Mouse (Mus musculus): ENCODE measurements around the gene Gm20425. TPM values are rescaled to one million over a fixed set of nuclear protein-coding genes. Genes with fewer than 3 reads are reported as not detected.

Gene Gm20425
- polyA plus RNA-seq, 1 experiment from 2014 or later, result 2.2 TPM

DNA sequence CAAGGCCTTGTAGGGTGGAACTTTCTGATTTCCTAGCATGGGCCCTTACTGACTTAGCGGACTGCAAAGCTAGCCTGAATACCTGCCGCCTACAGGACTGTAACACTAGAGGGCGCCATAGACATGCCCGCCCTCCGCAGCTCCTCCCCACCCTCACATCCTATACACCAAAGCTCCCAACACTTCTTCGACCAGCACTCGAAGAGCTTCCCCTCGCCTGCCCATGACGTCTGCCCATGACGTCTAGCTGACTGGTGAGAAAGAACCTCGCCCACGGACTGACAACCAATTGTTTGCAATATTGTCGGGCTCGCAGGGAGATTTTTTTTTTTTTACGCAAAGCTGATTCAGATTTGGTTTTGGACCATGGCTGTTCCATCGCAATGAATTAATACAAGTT, 22.3 kb downstream of the Gm20425 start:
- peak; percentile 56 for ATAC-seq
- peak overlapping the region; percentile 55 for H3K4me2 ChIP-seq (ENCODE audit: low read length)
- H3K36me3 ChIP-seq (ENCODE audit: control insufficient read depth, insufficient read depth, low read length), result no peaks in the 10 kb centered on the region
- no peaks in the 10 kb centered on the region for H3K4me1 ChIP-seq (ENCODE audit: control insufficient read depth, insufficient read depth, low read length)
- H3K27me3 ChIP-seq (ENCODE audit: control insufficient read depth, insufficient read depth, low read depth, low read length), result no peaks in the 10 kb centered on the region
- H3K9me3 ChIP-seq (replicated peaks; ENCODE audit: control insufficient read depth, low read length, poor library complexity, severe bottlenecking), result no peaks in the 10 kb centered on the region
- no peak overlapping the region for H3K27ac ChIP-seq (ENCODE audit: low read length)
- 8% methylated on average over 16 of the region's 16 CpGs for WGBS
- H3K9ac ChIP-seq (ENCODE audit: low read depth, low read length), result no peak overlapping the region
- H3K4me3 ChIP-seq (ENCODE audit: low read depth, low read length), result peak overlapping the region; percentile 9; the same call in 1 of the 2 replicates

DNA sequence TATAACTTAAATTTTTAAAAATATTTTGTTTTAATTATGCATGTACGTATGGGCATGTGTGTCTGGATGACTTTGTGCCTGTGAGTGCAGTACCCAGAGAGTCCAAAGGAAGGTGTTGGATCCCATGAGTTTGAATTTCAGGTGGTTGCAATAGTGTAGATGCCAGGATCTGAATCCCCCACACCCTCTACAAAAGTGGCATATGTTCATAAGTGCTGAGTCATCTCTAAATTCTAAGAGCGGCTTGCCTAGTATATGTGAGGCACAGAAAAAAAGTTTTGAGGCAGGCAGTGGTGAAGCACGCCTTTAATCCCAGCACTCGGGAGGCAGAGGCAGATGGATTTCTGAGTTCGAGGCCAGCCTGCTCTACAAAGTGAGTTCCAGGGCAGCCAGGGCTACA, 24.3 kb downstream of the Gm20425 start:
- Histone ChIP-seq H3K27me3 (ENCODE audit: control insufficient read depth, insufficient read depth, low read depth, low read length) (no peaks in the 10 kb centered on the region), H3K9ac (ENCODE audit: low read depth, low read length) (no peak overlapping the region), H3K4me3 (ENCODE audit: low read depth, low read length) (no peak overlapping the region), H3K36me3 (ENCODE audit: control insufficient read depth, insufficient read depth, low read length) (no peaks in the 10 kb centered on the region), H3K9me3 (replicated peaks; ENCODE audit: control insufficient read depth, low read length, poor library complexity, severe bottlenecking) (no peaks in the 10 kb centered on the region), H3K27ac (ENCODE audit: low read length) (no peak overlapping the region), H3K4me1 (ENCODE audit: control insufficient read depth, insufficient read depth, low read length) (peaks cover 3% of the 10 kb centered on the region; the same call in 1 of the 2 replicates), H3K4me2 (ENCODE audit: low read length) (no peak overlapping the region)
- WGBS, result 94% methylated on average over 5 of the region's 5 CpGs
- no peak for ATAC-seq

DNA sequence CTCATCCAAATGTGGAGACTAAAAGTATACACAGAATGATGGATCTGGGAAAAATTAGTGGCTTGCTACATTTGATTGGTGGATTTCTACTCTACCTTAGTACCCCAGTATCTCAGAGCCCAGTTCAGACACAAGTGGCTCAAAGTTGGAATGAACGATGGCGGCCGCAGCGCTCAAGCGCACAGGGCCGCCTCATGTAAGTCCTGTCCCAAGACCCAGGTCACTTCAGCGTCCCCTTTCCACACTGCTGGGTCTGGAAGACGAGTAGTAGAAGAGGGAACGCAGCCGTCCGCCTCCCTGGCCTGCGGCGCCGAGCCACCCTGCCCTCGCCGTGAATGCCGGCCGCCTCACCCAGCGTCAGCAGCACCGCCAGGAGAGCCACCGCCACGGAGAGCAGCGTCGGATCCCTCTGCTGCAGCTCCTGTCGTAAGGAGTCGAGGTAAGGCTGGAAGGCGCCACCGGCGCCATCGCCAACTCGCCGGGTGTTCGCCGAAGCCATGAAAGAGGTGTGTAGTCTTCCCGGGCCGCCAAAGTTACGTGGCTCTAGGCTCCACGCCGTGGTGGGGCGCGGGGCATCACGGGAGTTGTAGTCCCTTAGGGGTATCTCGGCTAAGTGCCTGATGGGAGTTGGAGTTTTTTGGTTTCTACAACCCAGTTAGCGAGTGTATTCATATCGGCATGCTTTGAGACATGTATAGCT, 28.4 kb downstream of the Gm20425 start, which contains the start of gene Srprb:
Gene Srprb (minus strand): TSS at position 577 of the 700 bp plus-strand sequence.
- Histone ChIP-seq H3K27ac (ENCODE audit: low read length) (peak within 1 kb of the TSS; percentile 82), H3K9me3 (replicated peaks; ENCODE audit: control insufficient read depth, low read length, poor library complexity, severe bottlenecking) (no peaks in the 10 kb centered on the region), H3K4me1 (ENCODE audit: control insufficient read depth, insufficient read depth, low read length) (peaks cover 3% of the 10 kb centered on the region; the same call in 1 of the 2 replicates), H3K27me3 (ENCODE audit: control insufficient read depth, insufficient read depth, low read depth, low read length) (no peaks in the 10 kb centered on the region), H3K4me3 (ENCODE audit: low read depth, low read length) (peak within 1 kb of the TSS; percentile 81), H3K36me3 (ENCODE audit: control insufficient read depth, insufficient read depth, low read length) (peaks cover 10% of the 10 kb centered on the region), H3K9ac (ENCODE audit: low read depth, low read length) (peak within 1 kb of the TSS; percentile 76), H3K4me2 (ENCODE audit: low read length) (peak within 1 kb of the TSS; percentile 58)
- peak; percentile 98 for ATAC-seq
- WGBS, result under 1% methylated on average over 45 of the region's 45 CpGs

DNA sequence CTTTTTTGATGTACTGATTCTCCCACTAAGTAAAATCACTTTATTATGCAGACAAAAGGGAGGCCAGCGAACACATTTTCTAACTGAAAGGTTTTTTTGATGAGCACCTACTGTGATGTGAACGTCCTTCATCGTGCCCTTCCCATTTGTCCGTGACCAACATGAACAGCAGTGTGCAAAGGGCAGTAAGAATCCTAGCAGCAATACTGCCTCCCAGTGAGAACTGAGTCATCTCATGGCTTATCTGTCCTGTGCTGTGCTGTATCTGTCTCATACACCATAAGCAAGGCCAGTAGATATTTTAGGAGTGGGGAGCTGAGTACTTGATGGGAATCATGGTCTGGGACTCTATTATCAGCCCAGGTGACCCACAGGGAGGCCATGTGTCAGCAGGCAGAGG, 41.7 kb downstream of the Gm20425 start:
- H3K9ac ChIP-seq (ENCODE audit: low read depth, low read length), result no peak overlapping the region
- H3K4me1 ChIP-seq (ENCODE audit: control insufficient read depth, insufficient read depth, low read length), result no peaks in the 10 kb centered on the region
- H3K27ac ChIP-seq (ENCODE audit: low read length), result no peak overlapping the region
- WGBS, result 81% methylated on average over 4 of the region's 4 CpGs
- H3K9me3 ChIP-seq (replicated peaks; ENCODE audit: control insufficient read depth, low read length, poor library complexity, severe bottlenecking), result no peaks in the 10 kb centered on the region
- peaks cover 14% of the 10 kb centered on the region for H3K36me3 ChIP-seq (ENCODE audit: control insufficient read depth, insufficient read depth, low read length)
- peak; percentile 25; the same call in 1 of the 2 replicates for ATAC-seq
- no peak overlapping the region for H3K4me3 ChIP-seq (ENCODE audit: low read depth, low read length)
- H3K4me2 ChIP-seq (ENCODE audit: low read length), result no peak overlapping the region
- H3K27me3 ChIP-seq (ENCODE audit: control insufficient read depth, insufficient read depth, low read depth, low read length), result no peaks in the 10 kb centered on the region

DNA sequence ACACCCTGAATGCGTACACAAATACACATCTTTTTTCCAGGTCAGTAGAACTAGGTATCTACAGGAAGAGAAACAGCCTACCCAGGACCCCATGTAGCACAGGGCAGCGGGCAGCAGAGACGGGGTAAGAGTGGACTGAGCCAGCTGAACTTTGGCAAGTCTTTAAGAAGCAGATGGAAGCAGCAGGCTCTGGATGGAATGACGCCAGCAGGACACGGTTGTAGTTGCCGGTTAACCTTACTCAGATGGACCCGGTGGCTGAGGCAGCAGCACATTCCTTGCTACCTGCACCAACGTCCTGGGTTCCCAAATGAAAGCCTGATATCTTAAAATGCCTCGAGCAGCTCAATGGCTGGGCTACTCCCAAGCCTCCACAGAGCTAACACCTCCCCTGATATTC, 43.4 kb downstream of the Gm20425 start:
- no peak overlapping the region for H3K4me2 ChIP-seq (ENCODE audit: low read length)
- no peak overlapping the region for H3K4me3 ChIP-seq (ENCODE audit: low read depth, low read length)
- no peak overlapping the region; the same call in 1 of the 2 replicates for H3K27ac ChIP-seq (ENCODE audit: low read length)
- H3K9me3 ChIP-seq (replicated peaks; ENCODE audit: control insufficient read depth, low read length, poor library complexity, severe bottlenecking), result no peaks in the 10 kb centered on the region
- no peaks in the 10 kb centered on the region for H3K4me1 ChIP-seq (ENCODE audit: control insufficient read depth, insufficient read depth, low read length)
- H3K9ac ChIP-seq (ENCODE audit: low read depth, low read length), result no peak overlapping the region
- no peaks in the 10 kb centered on the region for H3K27me3 ChIP-seq (ENCODE audit: control insufficient read depth, insufficient read depth, low read depth, low read length)
- 69% methylated on average over 9 of the region's 9 CpGs for WGBS
- peaks cover 17% of the 10 kb centered on the region for H3K36me3 ChIP-seq (ENCODE audit: control insufficient read depth, insufficient read depth, low read length)
- no peak for ATAC-seq

DNA sequence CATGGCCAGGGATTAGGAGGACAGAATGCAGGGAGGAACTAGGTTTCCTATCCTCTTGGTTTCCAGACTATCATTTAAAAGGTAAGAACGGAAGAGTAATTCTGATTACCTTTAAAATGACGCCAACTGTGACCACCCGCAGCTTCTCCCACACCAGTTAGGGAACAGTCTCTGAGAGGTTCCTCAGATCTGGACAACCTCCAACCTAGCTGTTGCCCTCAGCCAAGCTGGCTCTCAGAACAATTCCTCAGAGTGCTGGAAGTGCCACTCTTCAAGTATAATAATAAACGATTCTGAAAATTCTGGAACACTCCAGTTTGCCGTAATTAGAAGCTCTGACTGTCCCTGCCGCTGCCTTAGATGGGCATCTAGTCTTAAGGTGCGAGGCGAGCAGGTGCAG, 44.2 kb downstream of the Gm20425 start:
- Histone ChIP-seq H3K9ac (ENCODE audit: low read depth, low read length) (no peak overlapping the region), H3K4me2 (ENCODE audit: low read length) (no peak overlapping the region), H3K4me1 (ENCODE audit: control insufficient read depth, insufficient read depth, low read length) (peaks cover under 1% of the 10 kb centered on the region; the same call in 1 of the 2 replicates), H3K9me3 (replicated peaks; ENCODE audit: control insufficient read depth, low read length, poor library complexity, severe bottlenecking) (no peaks in the 10 kb centered on the region), H3K36me3 (ENCODE audit: control insufficient read depth, insufficient read depth, low read length) (peaks cover 17% of the 10 kb centered on the region), H3K4me3 (ENCODE audit: low read depth, low read length) (no peak overlapping the region), H3K27ac (ENCODE audit: low read length) (no peak overlapping the region), H3K27me3 (ENCODE audit: control insufficient read depth, insufficient read depth, low read depth, low read length) (no peaks in the 10 kb centered on the region)
- no peak for ATAC-seq
- 92% methylated on average over 8 of the region's 8 CpGs for WGBS

DNA sequence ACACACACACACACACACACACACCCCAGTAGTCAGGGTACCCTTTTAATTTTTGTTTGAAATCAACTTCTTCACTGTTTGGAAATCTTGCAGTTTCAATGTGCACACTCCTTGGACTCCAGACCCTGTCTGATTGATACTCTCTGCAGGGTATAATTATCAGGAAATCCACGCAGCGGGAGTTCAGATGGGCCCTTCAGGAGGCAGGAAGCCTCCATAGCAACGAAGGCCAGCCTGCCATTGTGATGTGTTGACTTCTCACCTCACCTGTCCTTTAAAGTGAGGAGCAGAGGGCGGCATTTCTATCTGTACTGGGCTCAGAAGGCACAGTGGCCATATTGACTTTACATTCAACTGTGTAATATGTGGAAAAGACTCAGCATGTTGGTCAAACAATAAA, 45.3 kb downstream of the Gm20425 start:
- Histone ChIP-seq H3K9me3 (replicated peaks; ENCODE audit: control insufficient read depth, low read length, poor library complexity, severe bottlenecking) (no peaks in the 10 kb centered on the region), H3K27me3 (ENCODE audit: control insufficient read depth, insufficient read depth, low read depth, low read length) (no peaks in the 10 kb centered on the region), H3K4me3 (ENCODE audit: low read depth, low read length) (no peak overlapping the region), H3K36me3 (ENCODE audit: control insufficient read depth, insufficient read depth, low read length) (peaks cover 12% of the 10 kb centered on the region), H3K9ac (ENCODE audit: low read depth, low read length) (no peak overlapping the region), H3K4me1 (ENCODE audit: control insufficient read depth, insufficient read depth, low read length) (peaks cover 8% of the 10 kb centered on the region; the same call in 1 of the 2 replicates), H3K4me2 (ENCODE audit: low read length) (no peak overlapping the region), H3K27ac (ENCODE audit: low read length) (no peak overlapping the region)
- ATAC-seq, result no peak
- 67% methylated on average over 4 of the region's 4 CpGs for WGBS

DNA sequence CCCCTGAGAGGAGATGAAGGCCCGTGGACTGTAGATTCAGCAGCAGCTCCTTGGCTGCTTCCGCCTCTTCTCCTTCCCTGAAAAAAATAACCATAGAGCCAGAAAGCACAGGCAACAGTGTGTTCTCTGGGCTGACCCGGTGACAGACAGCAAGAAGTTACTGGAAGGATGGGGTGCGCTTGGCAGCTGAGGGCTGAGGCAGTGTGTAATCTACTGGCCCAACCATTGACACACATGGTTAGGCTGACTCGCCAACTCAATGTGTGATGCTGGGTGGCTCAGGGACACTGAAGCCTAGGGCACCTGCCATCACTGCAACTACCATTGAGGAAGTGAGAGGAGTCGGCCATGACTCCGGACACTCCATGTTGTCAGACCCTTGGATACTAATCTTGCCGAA, 48.2 kb downstream of the Gm20425 start:
- H3K4me2 ChIP-seq (ENCODE audit: low read length), result no peak overlapping the region
- peaks cover 6% of the 10 kb centered on the region for H3K36me3 ChIP-seq (ENCODE audit: control insufficient read depth, insufficient read depth, low read length)
- H3K4me1 ChIP-seq (ENCODE audit: control insufficient read depth, insufficient read depth, low read length), result peaks cover 8% of the 10 kb centered on the region; the same call in 1 of the 2 replicates
- ATAC-seq, result no peak
- H3K9ac ChIP-seq (ENCODE audit: low read depth, low read length), result no peak overlapping the region
- H3K27me3 ChIP-seq (ENCODE audit: control insufficient read depth, insufficient read depth, low read depth, low read length), result no peaks in the 10 kb centered on the region
- no peaks in the 10 kb centered on the region for H3K9me3 ChIP-seq (replicated peaks; ENCODE audit: control insufficient read depth, low read length, poor library complexity, severe bottlenecking)
- no peak overlapping the region for H3K4me3 ChIP-seq (ENCODE audit: low read depth, low read length)
- WGBS, result 91% methylated on average over 8 of the region's 8 CpGs
- no peak overlapping the region for H3K27ac ChIP-seq (ENCODE audit: low read length)

DNA sequence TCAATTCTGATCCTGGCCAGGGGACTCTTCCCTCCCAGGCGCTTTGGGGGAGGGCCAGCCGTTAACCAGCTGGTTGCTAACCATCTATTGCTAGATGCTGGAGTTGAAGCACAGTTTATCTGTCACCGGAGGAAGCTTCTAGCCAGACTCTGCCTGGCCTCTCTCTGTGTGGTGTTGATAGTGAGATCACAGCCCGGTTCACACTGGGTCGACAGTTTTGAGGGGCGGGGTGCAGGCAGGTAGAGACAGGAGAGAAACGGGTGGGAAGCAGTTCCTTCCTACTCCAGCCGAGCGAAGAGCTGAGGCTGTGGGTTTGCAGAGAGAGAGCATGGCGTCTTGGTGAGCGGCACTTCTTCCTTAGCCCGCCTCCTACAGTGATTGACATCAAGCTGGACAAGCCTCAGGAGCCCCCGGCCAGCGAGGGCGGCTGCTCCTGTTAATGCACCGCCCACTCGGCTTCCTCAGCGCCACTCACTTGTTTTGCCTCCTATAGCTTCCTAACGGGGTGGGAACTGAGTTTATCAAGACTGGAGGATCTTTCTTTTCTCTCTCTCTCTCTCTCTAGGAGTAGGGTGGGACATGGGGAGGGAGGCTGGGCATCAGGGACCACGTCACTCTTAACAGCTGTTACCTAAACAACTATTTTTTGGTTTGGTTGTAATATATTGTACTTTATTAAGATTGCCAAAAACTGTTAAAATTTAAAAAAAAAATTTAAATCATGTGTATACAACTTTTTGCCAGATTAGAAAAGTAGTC, 49.1 kb downstream of the Gm20425 start:
- peak overlapping the region; percentile 47 for H3K4me2 ChIP-seq (ENCODE audit: low read length)
- H3K9ac ChIP-seq (ENCODE audit: low read depth, low read length), result peak overlapping the region; percentile 28
- H3K9me3 ChIP-seq (replicated peaks; ENCODE audit: control insufficient read depth, low read length, poor library complexity, severe bottlenecking), result no peaks in the 10 kb centered on the region
- peak overlapping the region; percentile 18; the same call in 1 of the 2 replicates for H3K4me3 ChIP-seq (ENCODE audit: low read depth, low read length)
- peak; percentile 73 for ATAC-seq
- H3K27me3 ChIP-seq (ENCODE audit: control insufficient read depth, insufficient read depth, low read depth, low read length), result no peaks in the 10 kb centered on the region
- WGBS, result 4% methylated on average over 20 of the region's 20 CpGs
- peaks cover 8% of the 10 kb centered on the region; the same call in 1 of the 2 replicates for H3K4me1 ChIP-seq (ENCODE audit: control insufficient read depth, insufficient read depth, low read length)
- peaks cover 6% of the 10 kb centered on the region for H3K36me3 ChIP-seq (ENCODE audit: control insufficient read depth, insufficient read depth, low read length)
- H3K27ac ChIP-seq (ENCODE audit: low read length), result 0 out of 2 replicates have a peak overlapping the region, but pooled peaks have one; percentile 23
